Mouse (Mus musculus) heart, embryonic 10.5 days (tissue): ENCODE measurements around the gene Npc1l1. TPM values are rescaled to one million over a fixed set of nuclear protein-coding genes. Genes with fewer than 3 reads are reported as not detected.

Experiments used
- DNase-seq: peaks from one replicate; pipeline ENCODE4 v3.0.0-alpha.2; 2017; ENCODE audit warnings: low spot score
- H3K27ac ChIP-seq: fragments of 300-500 bp; sonication (generic); 2 replicates; pipeline ENCODE4 v1.5.1; 2016; ENCODE audit warnings: mild to moderate bottlenecking
- H3K27me3 ChIP-seq: fragments of 300-500 bp; sonication (generic); 2 replicates; pipeline ENCODE4 v1.6.1; 2016; ENCODE audit warnings: mild to moderate bottlenecking; ENCODE audit not compliant: poor library complexity, insufficient read depth, severe bottlenecking
- H3K36me3 ChIP-seq: fragments of 300-500 bp; sonication (generic); 2 replicates; pipeline ENCODE4 v1.6.1; 2016; ENCODE audit warnings: mild to moderate bottlenecking, moderate library complexity
- H3K4me1 ChIP-seq: fragments of 300-500 bp; sonication (generic); 2 replicates; pipeline ENCODE4 v1.6.1; 2016; ENCODE audit warnings: mild to moderate bottlenecking
- H3K4me3 ChIP-seq: fragments of 300-500 bp; sonication (generic); 2 replicates; pipeline ENCODE4 v1.5.1; 2016; ENCODE audit warnings: mild to moderate bottlenecking, moderate library complexity
- H3K9me3 ChIP-seq: fragments of 300-500 bp; sonication (generic); 2 replicates; pipeline ENCODE4 v1.6.1; 2016; ENCODE audit warnings: mild to moderate bottlenecking, moderate library complexity
- WGBS: fragments of 180-500 bp; shearing (Covaris S2); methylation state at CpG from one replicate; pipeline ENCODE4 v1.1.7; 2016; 5-methylcytosine and 5-hydroxymethylcytosine counted together
- polyA plus RNA-seq: library from polyadenylated mRNA; unstranded; fragments of >200 nt; fragmentation: Nextera tagmentation; extraction: Ambion mirVana; gene quantifications from 2 replicates; pipeline ENCODE4 v1.2.1, GENCODE M21; 2016

Gene Npc1l1
- polyA plus RNA-seq, 1 experiment from 2014 or later, result 0.06 TPM

- H3K27me3 ChIP-seq, result no peaks in the 10 kb centered on the region
- peaks cover 24% of the 10 kb centered on the region for H3K4me1 ChIP-seq
- H3K9me3 ChIP-seq, result no peaks in the 10 kb centered on the region
- peak within 1 kb of the TSS; percentile 98 for H3K27ac ChIP-seq
- H3K4me3 ChIP-seq, result peak within 1 kb of the TSS; percentile 90
- 1% methylated on average over 35 of the region's 35 CpGs for WGBS
- peak; percentile 78 for DNase-seq
- H3K36me3 ChIP-seq, result peaks cover 4% of the 10 kb centered on the region
These were observed 30.4 kb downstream of the Npc1l1 start, which contains the start of gene A730071L15Rik for GRCm38 (mm10) chr11:6199410-6200086. Gene A730071L15Rik, plus strand, starts transcription at chr11:6200029.

DNA sequence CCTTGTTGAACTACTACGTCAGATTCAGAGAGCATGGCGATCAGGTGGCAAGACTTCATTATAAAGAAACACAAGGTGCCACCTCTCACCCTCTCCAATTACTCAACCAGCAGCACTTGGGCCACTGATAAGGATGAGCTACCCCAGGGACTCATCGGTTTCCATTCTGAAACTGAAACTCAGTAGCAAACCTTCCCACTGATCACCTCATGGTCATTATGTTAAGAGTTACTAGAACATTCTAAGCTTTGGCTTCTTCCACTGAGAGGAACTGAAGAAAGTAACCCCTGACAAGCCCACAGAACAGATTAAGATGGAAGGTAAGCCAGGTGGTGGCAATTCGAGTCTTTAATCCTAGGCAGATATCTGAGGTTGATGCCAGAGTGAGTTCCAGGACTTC, 31.5 kb downstream of the Npc1l1 start:
- H3K27ac ChIP-seq, result no peak overlapping the region
- DNase-seq, result no peak
- H3K4me3 ChIP-seq, result peak overlapping the region; percentile 90; the same call in 1 of the 2 replicates
- 80% methylated on average over 4 of the region's 4 CpGs for WGBS
- peaks cover 24% of the 10 kb centered on the region for H3K4me1 ChIP-seq
- no peaks in the 10 kb centered on the region for H3K27me3 ChIP-seq
- H3K9me3 ChIP-seq, result no peaks in the 10 kb centered on the region
- peaks cover 8% of the 10 kb centered on the region for H3K36me3 ChIP-seq

DNA sequence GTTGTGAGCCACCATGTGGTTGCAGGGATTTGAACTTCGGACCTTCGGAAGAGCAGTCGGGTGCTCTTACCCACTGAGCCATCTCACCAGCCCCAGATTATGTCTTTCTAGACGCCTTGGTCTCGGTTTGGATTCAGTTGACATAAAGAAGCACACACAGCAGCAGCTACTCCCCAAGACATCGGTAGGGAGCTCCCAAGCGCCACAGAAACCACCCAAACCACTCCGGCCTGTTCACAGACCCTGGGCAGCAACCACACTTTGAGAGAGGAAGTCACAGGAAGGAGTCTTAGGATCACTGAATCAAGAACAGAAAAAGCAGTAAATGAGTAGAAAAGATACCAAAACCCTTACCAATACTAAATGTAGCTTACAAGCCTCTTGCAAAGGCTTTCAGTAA, 33.2 kb downstream of the Npc1l1 start:
- Histone ChIP-seq H3K36me3 (peaks cover 21% of the 10 kb centered on the region), H3K4me3 (no peak overlapping the region), H3K27me3 (no peaks in the 10 kb centered on the region), H3K27ac (no peak overlapping the region), H3K9me3 (no peaks in the 10 kb centered on the region), H3K4me1 (peaks cover 24% of the 10 kb centered on the region)
- no peak for DNase-seq
- WGBS, result 91% methylated on average over 8 of the region's 8 CpGs

- no peaks in the 10 kb centered on the region for H3K9me3 ChIP-seq
- H3K36me3 ChIP-seq, result peaks cover 30% of the 10 kb centered on the region
- peak; percentile 88 for DNase-seq
- WGBS, result 7% methylated on average over 2 of the region's 2 CpGs
- no peaks in the 10 kb centered on the region for H3K27me3 ChIP-seq
- peaks cover 10% of the 10 kb centered on the region for H3K4me1 ChIP-seq
- H3K4me3 ChIP-seq, result no peak overlapping the region
- H3K27ac ChIP-seq, result no peak overlapping the region
These were observed 42.1 kb downstream of the Npc1l1 start for GRCm38 (mm10) chr11:6187878-6188277.

GRCm38 (mm10) chr11:6187399-6187798, 42.5 kb downstream of the Npc1l1 start:
- H3K27me3 ChIP-seq, result no peaks in the 10 kb centered on the region
- peaks cover 25% of the 10 kb centered on the region for H3K36me3 ChIP-seq
- peaks cover 13% of the 10 kb centered on the region for H3K4me1 ChIP-seq
- H3K9me3 ChIP-seq, result no peaks in the 10 kb centered on the region
- 87% methylated on average over 3 of the region's 3 CpGs for WGBS
- DNase-seq, result no peak
- H3K27ac ChIP-seq, result no peak overlapping the region
- H3K4me3 ChIP-seq, result no peak overlapping the region

- no peaks in the 10 kb centered on the region for H3K27me3 ChIP-seq
- peaks cover 27% of the 10 kb centered on the region for H3K4me1 ChIP-seq
- no peak for DNase-seq
- H3K9me3 ChIP-seq, result no peaks in the 10 kb centered on the region
- H3K4me3 ChIP-seq, result no peak overlapping the region
- H3K27ac ChIP-seq, result no peak overlapping the region
- WGBS, result 71% methylated on average over 11 of the region's 11 CpGs
- peaks cover 11% of the 10 kb centered on the region; the same call in 1 of the 2 replicates for H3K36me3 ChIP-seq
These were observed 45.6 kb downstream of the Npc1l1 start for GRCm38 (mm10) chr11:6184202-6184935.

- Histone ChIP-seq H3K4me3 (no peak overlapping the region), H3K9me3 (no peaks in the 10 kb centered on the region), H3K36me3 (peaks cover 7% of the 10 kb centered on the region; the same call in 1 of the 2 replicates), H3K27me3 (no peaks in the 10 kb centered on the region), H3K27ac (no peak overlapping the region), H3K4me1 (peaks cover 39% of the 10 kb centered on the region)
- no peak for DNase-seq
- WGBS, result 74% methylated on average over 2 of the region's 2 CpGs
These were observed 46.7 kb downstream of the Npc1l1 start for GRCm38 (mm10) chr11:6183246-6183645.

DNA sequence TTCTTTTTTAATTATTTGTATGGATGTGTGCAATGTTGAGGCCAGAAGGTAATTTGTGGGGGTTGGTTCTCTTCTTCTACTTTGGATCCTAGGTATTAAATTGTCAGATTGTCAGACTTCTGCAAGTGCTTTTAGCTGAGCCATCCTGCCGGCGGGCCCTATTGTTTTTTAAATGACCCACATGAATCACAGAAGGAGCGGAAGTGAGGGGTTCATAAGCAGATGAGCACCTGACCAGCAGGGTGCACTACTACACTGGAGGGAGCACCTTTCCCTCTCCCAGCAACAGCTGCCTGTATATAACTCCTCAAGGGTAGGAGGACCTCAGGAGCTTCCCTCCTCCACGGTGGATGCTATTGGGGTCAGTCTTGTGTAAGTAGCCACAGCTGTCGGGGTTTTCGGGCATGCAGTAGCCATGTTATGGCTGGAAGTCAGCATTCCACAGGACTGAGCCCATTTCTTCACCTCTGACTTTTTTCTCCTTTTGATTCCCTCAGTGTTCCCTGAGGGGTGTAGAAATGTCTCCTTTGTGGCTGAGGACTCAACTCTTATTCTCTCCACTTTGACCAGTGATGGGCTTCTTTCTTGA, 49.0 kb downstream of the Npc1l1 start:
- no peaks in the 10 kb centered on the region for H3K36me3 ChIP-seq
- H3K4me1 ChIP-seq, result peaks cover 39% of the 10 kb centered on the region
- H3K27ac ChIP-seq, result no peak overlapping the region
- DNase-seq, result no peak
- H3K9me3 ChIP-seq, result no peaks in the 10 kb centered on the region
- H3K27me3 ChIP-seq, result no peaks in the 10 kb centered on the region
- 68% methylated on average over 6 of the region's 6 CpGs for WGBS
- H3K4me3 ChIP-seq, result no peak overlapping the region

DNA sequence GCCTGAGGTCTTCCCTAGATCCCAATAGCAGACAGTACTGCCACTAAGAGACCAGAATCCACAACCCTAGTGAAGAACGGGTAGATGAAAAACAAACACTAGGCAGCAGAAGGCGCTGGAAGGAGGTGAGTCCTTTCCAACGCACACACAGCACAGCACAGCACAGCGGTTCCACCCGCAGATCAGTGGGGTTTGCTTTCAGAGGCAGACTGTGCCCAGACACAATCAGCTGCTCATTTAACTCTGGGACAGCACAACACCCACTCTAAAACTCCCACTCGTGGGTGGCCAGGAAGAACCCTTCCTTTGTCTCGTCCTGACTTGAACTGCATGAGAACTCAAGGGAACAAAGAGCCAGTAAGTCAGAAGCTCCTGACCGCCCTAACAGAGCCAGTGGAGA, 50.7 kb downstream of the Npc1l1 start:
- Histone ChIP-seq H3K36me3 (no peaks in the 10 kb centered on the region), H3K4me3 (no peak overlapping the region), H3K27me3 (no peaks in the 10 kb centered on the region), H3K4me1 (peaks cover 48% of the 10 kb centered on the region), H3K27ac (peak overlapping the region; percentile 48), H3K9me3 (no peaks in the 10 kb centered on the region)
- WGBS, result 15% methylated on average over 8 of the region's 8 CpGs
- DNase-seq, result no peak

DNA sequence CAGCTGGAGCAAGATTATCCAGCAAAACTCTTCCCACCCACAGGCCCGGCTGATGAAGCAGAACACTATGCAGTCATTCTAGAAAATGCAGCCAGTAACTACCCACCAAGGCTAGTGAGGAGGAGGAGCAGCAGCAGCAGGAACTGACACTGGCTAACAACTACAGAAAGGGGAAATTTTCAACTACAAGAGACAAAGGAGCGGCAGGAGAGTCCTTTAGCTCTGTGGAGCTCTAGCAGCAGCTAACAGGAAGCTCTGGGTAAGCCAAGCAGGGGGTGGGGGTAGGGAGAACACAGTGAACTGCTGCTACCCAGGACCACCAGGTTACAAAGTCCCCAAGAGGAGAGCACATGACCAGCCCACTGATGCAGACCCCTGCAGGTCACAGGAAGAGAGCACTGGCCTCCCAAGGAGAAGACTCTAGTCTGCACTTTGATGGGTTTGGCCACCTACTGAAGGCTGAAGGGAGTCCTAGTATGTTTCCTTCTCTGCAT, 51.2 kb downstream of the Npc1l1 start:
- DNase-seq, result no peak
- H3K4me1 ChIP-seq, result peaks cover 47% of the 10 kb centered on the region
- no peaks in the 10 kb centered on the region for H3K9me3 ChIP-seq
- H3K27ac ChIP-seq, result peak overlapping the region; percentile 48; the same call in 1 of the 2 replicates
- no peaks in the 10 kb centered on the region for H3K27me3 ChIP-seq
- WGBS, result 24% methylated on average over 2 of the region's 2 CpGs
- H3K36me3 ChIP-seq, result no peaks in the 10 kb centered on the region
- H3K4me3 ChIP-seq, result no peak overlapping the region

GRCm38 (mm10) chr11:6177781-6178420, 52.0 kb downstream of the Npc1l1 start:
- H3K4me1 ChIP-seq, result peaks cover 43% of the 10 kb centered on the region
- no peaks in the 10 kb centered on the region for H3K9me3 ChIP-seq
- H3K27ac ChIP-seq, result no peak overlapping the region
- no peaks in the 10 kb centered on the region for H3K36me3 ChIP-seq
- no peak overlapping the region for H3K4me3 ChIP-seq
- no peak for DNase-seq
- no peaks in the 10 kb centered on the region for H3K27me3 ChIP-seq
- 73% methylated on average over 8 of the region's 8 CpGs for WGBS

GRCm38 (mm10) chr11:6175506-6175905, 54.4 kb downstream of the Npc1l1 start:
- no peaks in the 10 kb centered on the region for H3K36me3 ChIP-seq
- no peak overlapping the region for H3K4me3 ChIP-seq
- H3K27me3 ChIP-seq, result no peaks in the 10 kb centered on the region
- peaks cover 36% of the 10 kb centered on the region for H3K4me1 ChIP-seq
- DNase-seq, result no peak
- no peaks in the 10 kb centered on the region for H3K9me3 ChIP-seq
- H3K27ac ChIP-seq, result no peak overlapping the region
- WGBS, result 56% methylated on average over 1 of the region's 1 CpGs
